Mouse (Mus musculus) lung, postnatal 36 days (tissue): Measurements from ENCODE around the gene Acsl1.
A peak's percentile ranks its signal among the peaks of the same experiment; 100 is the strongest.
"Not testable (repeated sequence)": the region's sequence is repeated elsewhere in the genome, so short reads cannot be mapped to it uniquely, and the experiment has no call there.

Experiments
- DNase-seq: peaks from one replicate; pipeline ENCODE4 v3.0.0; 2022; ENCODE audit warnings: mixed read lengths

The Acsl1 gene

GRCm38 (mm10) chr8:46566914-46567529 is 96.2 kb downstream of the Acsl1 start:
- no peak for DNase-seq

GRCm38 (mm10) chr8:46567946-46568345 is 97.1 kb downstream of the Acsl1 start:
- DNase-seq, result peak; percentile 85

- DNase-seq, result peak; percentile 23
These were observed 98.1 kb downstream of the Acsl1 start for GRCm38 (mm10) chr8:46568942-46569341.

- DNase-seq, result peak; percentile 78
These were observed 99.0 kb downstream of the Acsl1 start for GRCm38 (mm10) chr8:46569659-46570441.

- no peak for DNase-seq
These were observed 99.8 kb downstream of the Acsl1 start for GRCm38 (mm10) chr8:46570673-46571072.

GRCm38 (mm10) chr8:46573446-46573845 is 102.6 kb downstream of the Acsl1 start:
- no peak for DNase-seq

GRCm38 (mm10) chr8:46573964-46574363 is 103.1 kb downstream of the Acsl1 start:
- DNase-seq, result no peak

- DNase-seq, result no peak
These were observed 108.0 kb downstream of the Acsl1 start for GRCm38 (mm10) chr8:46578794-46579193.

- DNase-seq, result not testable (repeated sequence)
These were observed 113.5 kb downstream of the Acsl1 start for GRCm38 (mm10) chr8:46584328-46584727.

- no peak for DNase-seq
These were observed 114.7 kb downstream of the Acsl1 start for GRCm38 (mm10) chr8:46585576-46585975.
